Comparison of ENCODE assay signal across 26 mouse cellular contexts in the genomic region with DNA sequence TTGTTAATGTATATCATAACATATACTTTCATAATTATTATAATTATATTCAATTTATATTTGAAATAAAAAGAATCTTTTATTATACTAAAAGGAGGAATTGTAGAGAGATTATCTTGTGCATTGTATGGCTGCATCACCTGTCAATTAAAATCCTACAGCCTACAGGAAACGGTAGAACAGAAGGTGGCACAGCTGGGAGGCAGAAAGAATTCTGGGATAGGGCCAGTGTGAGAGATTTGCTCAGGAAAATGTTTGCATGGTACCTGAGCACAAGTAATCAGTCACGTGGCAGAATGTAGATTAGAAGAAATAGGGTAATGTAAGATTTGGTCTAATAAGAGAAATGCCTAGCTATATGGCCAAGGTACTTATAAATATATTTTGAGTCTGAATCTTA. TPM values are rescaled to one million over a fixed set of nuclear protein-coding genes. Genes with fewer than 3 reads are reported as not detected.
DNase-seq lines count a peak whose midpoint lies in the region; ATAC-seq lines count a peak whose summit lies in the region.
"Had no signal": no experiment of that assay in that cellular context is flagged by ENCODE, and none has a peak within 500 bp of the region (broad histone marks: within the 10 kb centered on the region; RNA-seq: fewer than 3 reads in every experiment).

No protein-coding gene starts in this region.

- no peaks in the 10 kb centered on the region for H3K9me3 ChIP-seq in forebrain, embryonic 14.5 days (replicated peaks; ENCODE audit: control insufficient read depth, low read length)
- H3K9me3 ChIP-seq in forebrain, embryonic 16.5 days (ENCODE audit: control insufficient read depth, low read length) = no peaks in the 10 kb centered on the region
- H3K9me3 ChIP-seq: forebrain, embryonic 10.5 days; forebrain, embryonic 13.5 days; G1E; heart, embryonic 15.5 days; kidney, embryonic 15.5 days had no signal

- no peak overlapping the region for H3K4me2 ChIP-seq in forebrain, embryonic 14.5 days (ENCODE audit: low read length)
- no peak overlapping the region for H3K4me2 ChIP-seq in forebrain, embryonic 16.5 days (ENCODE audit: low read length)
- H3K4me2 ChIP-seq: forebrain, embryonic 13.5 days; heart, embryonic 12.5 days; heart, embryonic 15.5 days; hindbrain, embryonic 14.5 days; kidney, embryonic 15.5 days had no signal

- no peaks in the 10 kb centered on the region for H3K27me3 ChIP-seq in forebrain, embryonic 14.5 days (replicated peaks; ENCODE audit: control insufficient read depth, insufficient read depth, low read length)
- no peaks in the 10 kb centered on the region for H3K27me3 ChIP-seq in forebrain, embryonic 16.5 days (replicated peaks; ENCODE audit: control insufficient read depth, insufficient read depth, low read length)
- H3K27me3 ChIP-seq: CH12.LX; forebrain, embryonic 13.5 days; heart, embryonic 12.5 days; heart, embryonic 15.5 days had no signal

- no peak overlapping the region for H3K4me3 ChIP-seq in forebrain, embryonic 14.5 days (ENCODE audit: low read depth, low read length)
- no peak overlapping the region for H3K4me3 ChIP-seq in forebrain, embryonic 16.5 days (replicated peaks; ENCODE audit: low read length)
- H3K4me3 ChIP-seq: forebrain, embryonic 10.5 days; forebrain, embryonic 13.5 days; heart, embryonic 12.5 days; heart, embryonic 15.5 days; hindbrain, embryonic 10.5 days; kidney, embryonic 15.5 days had no signal

- H3K27ac ChIP-seq in forebrain, embryonic 14.5 days (ENCODE audit: low read depth, low read length) = no peak overlapping the region
- H3K27ac ChIP-seq in forebrain, embryonic 16.5 days (ENCODE audit: low read length) = no peak overlapping the region
- H3K27ac ChIP-seq: forebrain, embryonic 10.5 days; forebrain, embryonic 13.5 days; heart, embryonic 15.5 days; hindbrain, embryonic 10.5 days; hindbrain, embryonic 14.5 days; kidney, embryonic 15.5 days had no signal

- no peaks in the 10 kb centered on the region for H3K4me1 ChIP-seq in forebrain, embryonic 14.5 days (ENCODE audit: control insufficient read depth, insufficient read depth, low read length)
- no peaks in the 10 kb centered on the region for H3K4me1 ChIP-seq in forebrain, embryonic 16.5 days (replicated peaks; ENCODE audit: control insufficient read depth, insufficient read depth, low read length)
- H3K4me1 ChIP-seq: forebrain, embryonic 10.5 days; forebrain, embryonic 13.5 days; heart, embryonic 12.5 days; heart, embryonic 15.5 days; hindbrain, embryonic 10.5 days; kidney, embryonic 15.5 days had no signal

- DNase-seq in cerebellum, adult 18-20 months = peak; percentile 33 to 50
- no peak for DNase-seq in cerebellum, adult 8-10 months
- DNase-seq in forebrain, embryonic 14.5 days (ENCODE audit: low spot score) = peak; percentile 21
- peak; percentile 77 to 83 for DNase-seq in cerebellum, postnatal 10 days
- DNase-seq in cerebellum, postnatal 36 days = peak; percentile 43 to 53
- DNase-seq in embryo, embryonic 10 days (ENCODE audit: low spot score) = no peak
- DNase-seq: adrenal gland, adult 2 months; adrenal gland, postnatal 14 days; B cell, adult 2 months; gastrocnemius, postnatal 25 days; heart, adult 18-20 months; heart, postnatal 10 days; heart, postnatal 36 days; kidney, adult 11 months; kidney, adult 8-10 months had no signal

- ATAC-seq in forebrain, embryonic 14.5 days = no peak
- no peak for ATAC-seq in forebrain, embryonic 16.5 days
- ATAC-seq: forebrain, embryonic 13.5 days; Patski had no signal

- H3K9ac ChIP-seq in forebrain, embryonic 14.5 days (ENCODE audit: low read length) = no peak overlapping the region
- no peak overlapping the region for H3K9ac ChIP-seq in forebrain, embryonic 16.5 days (replicated peaks; ENCODE audit: low read depth, low read length)
- H3K9ac ChIP-seq: forebrain, embryonic 13.5 days; heart, embryonic 12.5 days; heart, embryonic 15.5 days; hindbrain, embryonic 14.5 days; kidney, embryonic 15.5 days had no signal

- 57% methylated on average over 2 of the region's 2 CpGs for WGBS in forebrain, embryonic 14.5 days
- 30% methylated on average over 2 of the region's 2 CpGs for WGBS in forebrain, embryonic 16.5 days

- H3K36me3 ChIP-seq in forebrain, embryonic 14.5 days (ENCODE audit: control insufficient read depth, insufficient read depth, low read length) = no peaks in the 10 kb centered on the region
- no peaks in the 10 kb centered on the region for H3K36me3 ChIP-seq in forebrain, embryonic 16.5 days (ENCODE audit: control insufficient read depth, insufficient read depth)
- H3K36me3 ChIP-seq: G1E; heart, embryonic 12.5 days; heart, embryonic 15.5 days; kidney, embryonic 15.5 days had no signal

RNA-seq across cellular contexts. Expression of a gene that starts 8.5 kb away (rescaled TPM):
- 424 and 498 TPM in 2 replicates for polyA plus RNA-seq in forebrain, embryonic 14.5 days (2014; fragmentation: Nextera tagmentation; extraction: Ambion mirVana)
- 435 and 524 TPM in 2 replicates for polyA plus RNA-seq in forebrain, embryonic 16.5 days (2015; fragmentation: Nextera tagmentation; extraction: Ambion mirVana)
- polyA plus RNA-seq: G1E had no signal

RNA-seq across cellular contexts. Expression of a gene that starts 21.0 kb away (rescaled TPM):
- polyA plus RNA-seq in forebrain, embryonic 14.5 days (2014; fragmentation: Nextera tagmentation; extraction: Ambion mirVana) = 2.5 and 2.7 TPM in 2 replicates
- polyA plus RNA-seq in forebrain, embryonic 16.5 days (2015; fragmentation: Nextera tagmentation; extraction: Ambion mirVana) = 3.8 and 4.7 TPM in 2 replicates
- polyA plus RNA-seq: G1E had no signal

RNA-seq across cellular contexts. Expression of a gene that starts 38.5 kb away (rescaled TPM):
- polyA plus RNA-seq in forebrain, embryonic 14.5 days (2014; fragmentation: Nextera tagmentation; extraction: Ambion mirVana) = 38.0 and 45.5 TPM in 2 replicates
- polyA plus RNA-seq in forebrain, embryonic 16.5 days (2015; fragmentation: Nextera tagmentation; extraction: Ambion mirVana) = 45.3 and 47.5 TPM in 2 replicates

Comparison
In these comparisons a context has a peak if more than half of its experiments do, and no peak if none do; other contexts are left out.
1. DNase-seq: peak in cerebellum, adult 18-20 months (2 of 2), forebrain, embryonic 14.5 days (single experiment), cerebellum, postnatal 10 days (2 of 2) and cerebellum, postnatal 36 days (2 of 2); none in cerebellum, adult 8-10 months (single experiment) and embryo, embryonic 10 days (single experiment).